In the genomic region with DNA sequence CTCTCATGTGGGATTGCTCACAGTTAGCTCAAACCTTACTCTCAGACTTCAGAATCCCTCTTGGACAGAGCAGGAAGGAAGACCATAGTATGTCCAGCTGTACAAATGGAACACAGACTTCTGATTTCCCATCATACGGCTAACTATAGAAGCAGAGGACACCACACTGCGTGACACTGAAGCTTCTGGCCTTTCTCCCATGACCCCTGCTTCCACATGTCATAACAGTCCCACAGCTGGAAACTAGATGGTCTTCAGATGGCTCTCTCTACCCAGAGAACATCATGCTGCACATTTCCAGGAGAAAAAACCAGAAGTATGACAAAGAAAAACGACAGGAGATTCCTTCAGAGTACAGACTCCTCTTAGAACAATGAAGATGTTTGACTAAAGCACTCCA, we compare ENCODE assay signal across 21 mouse cellular contexts. TPM values are rescaled to one million over a fixed set of nuclear protein-coding genes. Genes with fewer than 3 reads are reported as not detected.
DNase-seq lines count a peak whose midpoint lies in the region; ATAC-seq and TF ChIP-seq lines count a peak whose summit lies in the region.
"Had no signal": no experiment of that assay in that cellular context is flagged by ENCODE, and none has a peak within 500 bp of the region (broad histone marks: within the 10 kb centered on the region; RNA-seq: fewer than 3 reads in every experiment).

No protein-coding gene starts in this region.

- no peaks in the 10 kb centered on the region for H3K4me1 ChIP-seq in intestine, embryonic 15.5 days (replicated peaks)
- no peaks in the 10 kb centered on the region for H3K4me1 ChIP-seq in intestine, postnatal 0 days (replicated peaks; ENCODE audit: control insufficient read depth, insufficient read depth, low read length)
- H3K4me1 ChIP-seq in kidney, embryonic 14.5 days (ENCODE audit: control insufficient read depth, insufficient read depth, low read length) = no peaks in the 10 kb centered on the region
- no peaks in the 10 kb centered on the region for H3K4me1 ChIP-seq in stomach, embryonic 14.5 days (ENCODE audit: control insufficient read depth, insufficient read depth, low read length)
- no peaks in the 10 kb centered on the region for H3K4me1 ChIP-seq in stomach, postnatal 0 days (replicated peaks; ENCODE audit: control insufficient read depth, insufficient read depth)
- H3K4me1 ChIP-seq: hindbrain, embryonic 15.5 days; midbrain, embryonic 10.5 days had no signal

- H3K27me3 ChIP-seq in intestine, embryonic 15.5 days (replicated peaks) = no peaks in the 10 kb centered on the region
- no peaks in the 10 kb centered on the region for H3K27me3 ChIP-seq in intestine, postnatal 0 days (replicated peaks; ENCODE audit: control insufficient read depth, insufficient read depth, low read length)
- no peaks in the 10 kb centered on the region for H3K27me3 ChIP-seq in kidney, embryonic 14.5 days (ENCODE audit: control insufficient read depth, insufficient read depth, low read length)
- H3K27me3 ChIP-seq in stomach, embryonic 14.5 days (ENCODE audit: control insufficient read depth, insufficient read depth, low read length) = no peaks in the 10 kb centered on the region
- no peaks in the 10 kb centered on the region for H3K27me3 ChIP-seq in stomach, postnatal 0 days (ENCODE audit: control insufficient read depth, insufficient read depth, low read length)
- H3K27me3 ChIP-seq: embryonic facial prominence, embryonic 12.5 days; heart, embryonic 13.5 days; hindbrain, embryonic 15.5 days had no signal

- H3K4me3 ChIP-seq in intestine, embryonic 15.5 days (replicated peaks) = no peak overlapping the region
- no peak overlapping the region for H3K4me3 ChIP-seq in intestine, postnatal 0 days (ENCODE audit: low read depth, low read length)
- H3K4me3 ChIP-seq in kidney, embryonic 14.5 days (ENCODE audit: low read length) = no peak overlapping the region
- H3K4me3 ChIP-seq in stomach, embryonic 14.5 days (ENCODE audit: low read depth, low read length) = no peak overlapping the region
- H3K4me3 ChIP-seq in stomach, postnatal 0 days (ENCODE audit: low read depth, low read length) = no peak overlapping the region
- H3K4me3 ChIP-seq: embryonic facial prominence, embryonic 12.5 days; heart, embryonic 13.5 days; hindbrain, embryonic 15.5 days; layer of hippocampus, adult 2 months; midbrain, embryonic 10.5 days had no signal

- no peak overlapping the region for H3K9ac ChIP-seq in intestine, embryonic 15.5 days
- no peak overlapping the region for H3K9ac ChIP-seq in intestine, postnatal 0 days (ENCODE audit: low read depth, low read length)
- H3K9ac ChIP-seq in kidney, embryonic 14.5 days (ENCODE audit: low read depth, low read length) = no peak overlapping the region
- H3K9ac ChIP-seq in stomach, embryonic 14.5 days (replicated peaks; ENCODE audit: low read depth, low read length) = no peak overlapping the region
- no peak overlapping the region for H3K9ac ChIP-seq in stomach, postnatal 0 days (ENCODE audit: low read length)
- H3K9ac ChIP-seq: embryonic facial prominence, embryonic 12.5 days; forebrain, postnatal 0 days; heart, embryonic 13.5 days; hindbrain, embryonic 15.5 days had no signal

- peak; percentile 8 for DNase-seq in gastrocnemius, postnatal 25 days
- DNase-seq in gastrocnemius, adult 18-20 months (ENCODE audit: low spot score) = no peak
- peak; percentile 25 to 54 for DNase-seq in kidney, postnatal 4 days
- no peak for DNase-seq in stomach, postnatal 0 days (ENCODE audit: low spot score)
- DNase-seq: adrenal gland, adult 8-10 months; cerebellum, adult 18-20 months; cerebellum, postnatal 14 days; forebrain, postnatal 0 days; gastrocnemius, postnatal 36 days; thymus, postnatal 14 days had no signal

- H3K4me2 ChIP-seq in intestine, embryonic 15.5 days (replicated peaks) = no peak overlapping the region
- no peak overlapping the region for H3K4me2 ChIP-seq in intestine, postnatal 0 days (replicated peaks; ENCODE audit: low read depth)
- H3K4me2 ChIP-seq in kidney, embryonic 14.5 days (replicated peaks; ENCODE audit: low read depth, low read length) = no peak overlapping the region
- no peak overlapping the region for H3K4me2 ChIP-seq in stomach, embryonic 14.5 days (replicated peaks; ENCODE audit: low read depth, low read length)
- H3K4me2 ChIP-seq in stomach, postnatal 0 days (replicated peaks; ENCODE audit: low read depth) = no peak overlapping the region
- H3K4me2 ChIP-seq: embryonic facial prominence, embryonic 12.5 days; heart, embryonic 13.5 days; hindbrain, embryonic 15.5 days had no signal

- no peak for TF ChIP-seq EP300 in stomach, postnatal 0 days (optimal IDR thresholded peaks at IDR 0.05)

- TF ChIP-seq CTCF in intestine, postnatal 0 days (IDR thresholded peaks at IDR 0.05; ENCODE audit: low read depth) = no peak
- TF ChIP-seq CTCF in stomach, postnatal 0 days (IDR thresholded peaks at IDR 0.05; ENCODE audit: low read depth) = no peak

- no peaks in the 10 kb centered on the region for H3K36me3 ChIP-seq in intestine, embryonic 15.5 days
- H3K36me3 ChIP-seq in intestine, postnatal 0 days (ENCODE audit: control insufficient read depth, insufficient read depth) = no peaks in the 10 kb centered on the region
- H3K36me3 ChIP-seq in kidney, embryonic 14.5 days (ENCODE audit: control insufficient read depth, insufficient read depth, low read length) = no peaks in the 10 kb centered on the region
- H3K36me3 ChIP-seq in stomach, embryonic 14.5 days (ENCODE audit: control insufficient read depth, insufficient read depth, low read length) = no peaks in the 10 kb centered on the region
- H3K36me3 ChIP-seq in stomach, postnatal 0 days (ENCODE audit: control insufficient read depth, insufficient read depth, low read length) = no peaks in the 10 kb centered on the region
- H3K36me3 ChIP-seq: embryonic facial prominence, embryonic 12.5 days; heart, embryonic 13.5 days; hindbrain, embryonic 15.5 days; midbrain, embryonic 10.5 days had no signal

- 46% methylated on average over 3 of the region's 3 CpGs for WGBS in intestine, embryonic 15.5 days
- 62% methylated on average over 3 of the region's 3 CpGs for WGBS in intestine, postnatal 0 days
- 67% methylated on average over 3 of the region's 3 CpGs for WGBS in kidney, embryonic 14.5 days
- WGBS in stomach, embryonic 14.5 days = 51% methylated on average over 3 of the region's 3 CpGs
- 44% methylated on average over 3 of the region's 3 CpGs for WGBS in stomach, postnatal 0 days

- H3K27ac ChIP-seq in intestine, embryonic 15.5 days = no peak overlapping the region
- no peak overlapping the region for H3K27ac ChIP-seq in intestine, postnatal 0 days (ENCODE audit: low read depth, low read length)
- no peak overlapping the region for H3K27ac ChIP-seq in kidney, embryonic 14.5 days (ENCODE audit: low read depth, low read length)
- H3K27ac ChIP-seq in stomach, embryonic 14.5 days (ENCODE audit: low read length) = no peak overlapping the region
- no peak overlapping the region for H3K27ac ChIP-seq in stomach, postnatal 0 days (replicated peaks)
- H3K27ac ChIP-seq: embryonic facial prominence, embryonic 12.5 days; heart, embryonic 13.5 days; hindbrain, embryonic 15.5 days; layer of hippocampus, adult 2 months; midbrain, embryonic 10.5 days had no signal

- peak; percentile 58 for ATAC-seq in intestine, embryonic 15.5 days
- no peak for ATAC-seq in intestine, postnatal 0 days
- ATAC-seq in kidney, embryonic 14.5 days (ENCODE audit: low FRiP score, low TSS enrichment) = no peak
- 0 out of 2 replicates have a peak, but pooled peaks have one; percentile 37 for ATAC-seq in stomach, embryonic 14.5 days (ENCODE audit: insufficient number of reproducible peaks, insufficient read depth, low FRiP score, low read depth)
- ATAC-seq in stomach, postnatal 0 days (ENCODE audit: low FRiP score, low TSS enrichment) = no peak; the same call in 1 of the 2 replicates
- ATAC-seq: activated CD4-positive, CD25-positive, alpha-beta regulatory T cell, adult 4 months; forebrain, postnatal 0 days had no signal

- H3K9me3 ChIP-seq in intestine, embryonic 15.5 days = no peaks in the 10 kb centered on the region
- H3K9me3 ChIP-seq in intestine, postnatal 0 days (ENCODE audit: control insufficient read depth) = no peaks in the 10 kb centered on the region
- no peaks in the 10 kb centered on the region; the same call in 1 of the 2 replicates for H3K9me3 ChIP-seq in kidney, embryonic 14.5 days (ENCODE audit: control insufficient read depth, low read length)
- no peaks in the 10 kb centered on the region for H3K9me3 ChIP-seq in stomach, embryonic 14.5 days (ENCODE audit: control insufficient read depth, low read depth, low read length)
- no peaks in the 10 kb centered on the region for H3K9me3 ChIP-seq in stomach, postnatal 0 days (ENCODE audit: control insufficient read depth, low read length)
- H3K9me3 ChIP-seq: embryonic facial prominence, embryonic 12.5 days; heart, embryonic 13.5 days; hindbrain, embryonic 15.5 days; midbrain, embryonic 10.5 days had no signal

RNA-seq across cellular contexts. Expression of a gene that starts 14.1 kb away (rescaled TPM):
- 1 to 10 TPM in 1 of 2 experiments, under 1 TPM in 1; 0.54 to 1.2 TPM for total RNA-seq in gastrocnemius, postnatal 25 days (2021)
- total RNA-seq in gastrocnemius, adult 18-20 months (2021) = under 1 TPM; 0.18 to 0.74 TPM
- 6.9 and 8.5 TPM in 2 replicates for polyA plus RNA-seq in intestine, embryonic 15.5 days (2015; fragmentation: Nextera tagmentation; extraction: Ambion mirVana)
- polyA plus RNA-seq in intestine, postnatal 0 days (2015; fragmentation: Nextera tagmentation; extraction: Ambion mirVana) = 5.3 and 6.8 TPM in 2 replicates
- 2.7 and 7.4 TPM in 2 replicates for polyA plus RNA-seq in kidney, embryonic 14.5 days (2014; fragmentation: Nextera tagmentation; extraction: Ambion mirVana)
- 2.7 and 4.1 TPM in 2 replicates for polyA plus RNA-seq in stomach, embryonic 14.5 days (2014; fragmentation: Nextera tagmentation; extraction: Ambion mirVana)
- 0.63 and 0.74 TPM in 2 replicates for polyA plus RNA-seq in stomach, postnatal 0 days (2015; fragmentation: Nextera tagmentation; extraction: Ambion mirVana)
- total RNA-seq: neutrophil, adult 5-6 weeks had no signal
- polyA plus RNA-seq: activated CD4-positive, CD25-positive, alpha-beta regulatory T cell, adult 4 months had no signal

Comparison
In these comparisons a context has a peak if more than half of its experiments do, and no peak if none do; other contexts are left out.
1. DNase-seq: peak in gastrocnemius, postnatal 25 days (single experiment) and kidney, postnatal 4 days (2 of 2); none in gastrocnemius, adult 18-20 months (single experiment) and stomach, postnatal 0 days (single experiment).
2. ATAC-seq: peak in intestine, embryonic 15.5 days (single experiment) and stomach, embryonic 14.5 days (single experiment); none in intestine, postnatal 0 days (single experiment), kidney, embryonic 14.5 days (single experiment) and stomach, postnatal 0 days (single experiment).